Mouse (Mus musculus): ENCODE measurements around the gene Hist1h2af. TPM values are rescaled to one million over a fixed set of nuclear protein-coding genes. Genes with fewer than 3 reads are reported as not detected.
"Not testable (repeated sequence)": the region's sequence is repeated elsewhere in the genome, so short reads cannot be mapped to it uniquely, and the experiment has no call there.

Gene Hist1h2af
- polyA plus RNA-seq, 1 experiment: 1,420 TPM

DNA sequence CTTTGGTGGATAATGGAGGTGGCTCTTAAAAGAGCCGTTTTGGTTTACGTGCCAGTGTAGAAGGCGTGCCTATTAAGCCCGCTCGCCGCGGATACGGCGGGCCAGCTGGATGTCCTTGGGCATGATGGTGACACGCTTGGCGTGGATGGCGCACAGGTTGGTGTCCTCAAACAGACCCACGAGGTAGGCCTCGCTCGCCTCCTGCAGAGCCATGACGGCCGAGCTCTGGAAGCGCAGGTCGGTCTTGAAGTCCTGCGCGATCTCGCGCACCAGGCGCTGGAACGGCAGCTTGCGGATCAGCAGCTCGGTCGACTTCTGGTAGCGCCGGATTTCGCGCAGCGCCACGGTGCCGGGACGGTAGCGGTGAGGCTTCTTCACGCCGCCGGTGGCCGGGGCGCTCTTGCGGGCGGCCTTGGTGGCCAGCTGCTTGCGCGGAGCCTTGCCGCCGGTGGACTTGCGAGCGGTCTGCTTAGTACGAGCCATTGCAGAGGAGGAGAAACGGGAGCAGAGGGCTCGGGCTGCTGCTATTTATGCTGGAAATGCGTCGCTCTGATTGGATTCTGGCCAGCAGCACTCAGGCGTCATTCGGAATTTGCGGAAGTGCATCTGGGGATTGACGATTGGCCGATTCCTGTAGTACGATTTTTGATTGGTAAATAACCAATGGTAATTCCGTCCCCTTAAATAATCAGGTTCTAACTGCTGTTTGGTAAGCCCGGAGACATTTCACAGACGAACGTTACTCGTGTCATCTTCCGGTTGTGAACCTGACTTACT, 28.4 kb downstream of the Hist1h2af start, which contains the start of gene Hist1h3e:
Gene Hist1h3e (minus strand): TSS at position 487 of the 777 bp plus-strand sequence.
- peak within 1 kb of the TSS; percentile 93 for H3K27ac ChIP-seq (ENCODE audit: insufficient read depth, low read depth, low read length)
- not testable (repeated sequence) for H3K4me1 ChIP-seq (ENCODE audit: control insufficient read depth, insufficient read depth, insufficient read length, low read length)

DNA sequence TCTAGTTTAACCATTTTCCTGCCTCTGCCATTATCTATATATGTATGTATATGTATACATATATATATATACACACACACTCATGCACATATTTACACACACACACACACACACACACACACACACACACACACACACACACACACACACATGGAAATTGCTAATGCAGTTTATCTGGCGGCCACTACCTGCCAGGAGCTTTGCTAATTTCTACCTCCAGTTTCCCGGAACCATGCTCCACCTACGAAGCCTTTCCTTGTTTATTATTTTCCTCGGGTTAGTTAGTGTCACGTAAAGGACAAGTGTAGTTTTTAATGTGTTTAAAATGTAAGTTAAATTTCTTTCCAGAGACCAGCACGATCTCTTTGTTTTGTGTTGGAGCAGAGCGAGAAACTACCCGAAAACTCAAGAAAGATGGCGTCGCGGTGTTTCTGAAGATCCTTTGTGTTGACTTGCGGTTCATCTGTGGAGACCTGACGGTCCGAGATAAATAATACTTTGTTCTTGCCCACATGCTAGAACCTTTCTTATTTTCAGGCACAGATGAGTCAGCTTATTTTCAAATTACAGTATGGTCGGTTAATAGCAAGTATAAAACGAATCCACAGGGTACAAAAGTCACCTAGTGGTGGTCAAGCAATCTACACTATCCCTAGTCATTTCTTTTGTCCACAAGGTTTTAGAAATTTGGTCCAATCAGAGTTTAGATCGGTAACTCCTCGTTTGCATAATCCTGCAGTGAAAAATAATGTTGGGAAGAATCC, 29.2 kb downstream of the Hist1h2af start:
- under 1% methylated on average over 18 of the region's 18 CpGs for WGBS
- Histone ChIP-seq H3K27ac (ENCODE audit: insufficient read depth, low read depth, low read length) (peak overlapping the region; percentile 93), H3K27me3 (ENCODE audit: control insufficient read depth, insufficient read depth, low read length) (no peaks in the 10 kb centered on the region), H3K4me1 (ENCODE audit: control insufficient read depth, insufficient read depth, insufficient read length, low read length) (peaks cover 2% of the 10 kb centered on the region; the same call in 1 of the 2 replicates), H3K4me3 (ENCODE audit: low read depth, low read length) (peak overlapping the region; percentile 39), H3K36me3 (ENCODE audit: control insufficient read depth, insufficient read depth, low read length) (no peaks in the 10 kb centered on the region)
- no peak for TF ChIP-seq POLR2A (IDR thresholded peaks at IDR 0.05; ENCODE audit: low read depth, low read length)
- no peak for TF ChIP-seq CTCF (IDR thresholded peaks at IDR 0.05; ENCODE audit: extremely low read depth, insufficient read length, insufficient replicate concordance, low read depth, low read length)

More for the DNA sequence above, 28.4 kb downstream of the Hist1h2af start, which contains the start of gene Hist1h3e:
- peak within 1 kb of the TSS; percentile 93 for H3K4me3 ChIP-seq (ENCODE audit: low read depth, low read length)
- H3K27me3 ChIP-seq (ENCODE audit: control insufficient read depth, insufficient read depth, low read length); H3K36me3 ChIP-seq (ENCODE audit: control insufficient read depth, insufficient read depth, low read length): not testable (repeated sequence)
- peak; percentile 97 for TF ChIP-seq POLR2A (IDR thresholded peaks at IDR 0.05; ENCODE audit: low read depth, low read length)
- under 1% methylated on average over 65 of the region's 67 CpGs for WGBS

DNA sequence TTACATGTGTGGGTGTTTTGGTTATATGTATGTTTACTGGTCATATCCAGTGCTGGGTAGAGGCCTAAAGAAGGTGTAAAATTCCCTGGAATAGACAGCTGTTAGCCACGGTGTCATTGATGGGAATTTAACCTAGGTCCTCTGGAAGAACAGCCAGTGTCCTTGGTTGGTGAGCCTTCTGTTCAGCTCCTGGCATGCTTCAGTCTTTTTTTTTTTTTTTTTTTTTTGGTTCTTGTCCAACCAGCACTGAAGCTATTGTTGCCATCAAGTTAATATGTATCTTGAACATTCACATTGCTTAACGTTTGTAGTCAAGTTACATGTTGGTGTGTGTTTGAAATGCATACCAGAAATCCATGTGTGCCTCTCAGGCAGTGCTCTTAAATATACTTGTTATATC, 30.8 kb downstream of the Hist1h2af start:
- H3K27ac ChIP-seq (ENCODE audit: insufficient read depth, low read depth, low read length): no peak overlapping the region
- no peak overlapping the region for H3K4me3 ChIP-seq (ENCODE audit: low read depth, low read length)
- H3K4me1 ChIP-seq (ENCODE audit: control insufficient read depth, insufficient read depth, insufficient read length, low read length): peaks cover 2% of the 10 kb centered on the region; the same call in 1 of the 2 replicates
- 69% methylated on average over 2 of the region's 2 CpGs for WGBS
- no peaks in the 10 kb centered on the region for H3K36me3 ChIP-seq (ENCODE audit: control insufficient read depth, insufficient read depth, low read length)
- H3K27me3 ChIP-seq (ENCODE audit: control insufficient read depth, insufficient read depth, low read length): no peaks in the 10 kb centered on the region
- no peak for TF ChIP-seq CTCF (IDR thresholded peaks at IDR 0.05; ENCODE audit: extremely low read depth, insufficient read length, insufficient replicate concordance, low read depth, low read length)
- TF ChIP-seq POLR2A (IDR thresholded peaks at IDR 0.05; ENCODE audit: low read depth, low read length): no peak

DNA sequence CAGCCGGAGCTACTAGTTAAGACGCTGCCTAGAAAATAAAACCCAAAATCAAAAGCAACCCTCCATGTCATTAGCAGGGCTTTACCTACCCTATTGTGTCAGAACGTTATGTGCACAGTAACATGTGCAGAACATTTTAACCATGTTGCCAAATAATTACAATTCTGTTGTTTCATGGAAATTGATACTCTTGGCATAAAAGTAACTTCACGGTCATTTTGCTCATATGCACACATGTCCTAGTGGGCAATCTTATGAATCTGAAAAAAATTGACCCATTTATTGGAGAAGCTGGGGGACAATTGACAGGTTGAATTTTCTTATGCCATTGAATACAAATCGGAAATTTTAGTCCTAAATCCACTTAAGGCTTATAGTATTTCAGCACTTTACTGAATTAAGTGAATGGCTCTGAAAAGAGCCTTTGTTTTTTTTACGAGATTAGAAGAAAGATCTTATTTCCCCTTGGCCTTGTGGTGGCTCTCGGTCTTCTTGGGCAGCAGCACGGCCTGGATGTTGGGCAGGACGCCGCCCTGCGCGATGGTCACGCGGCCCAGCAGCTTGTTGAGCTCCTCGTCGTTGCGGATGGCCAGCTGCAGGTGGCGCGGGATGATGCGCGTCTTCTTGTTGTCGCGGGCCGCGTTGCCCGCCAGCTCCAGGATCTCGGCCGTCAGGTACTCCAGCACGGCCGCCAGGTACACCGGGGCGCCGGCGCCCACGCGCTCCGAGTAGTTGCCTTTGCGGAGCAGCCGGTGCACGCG, 36.7 kb downstream of the Hist1h2af start:
- Histone ChIP-seq H3K4me3 (ENCODE audit: low read depth, low read length) (peak overlapping the region; percentile 69), H3K27ac (ENCODE audit: insufficient read depth, low read depth, low read length) (peak overlapping the region; percentile 85)
- under 1% methylated on average over 28 of the region's 41 CpGs for WGBS
- H3K27me3 ChIP-seq (ENCODE audit: control insufficient read depth, insufficient read depth, low read length); H3K36me3 ChIP-seq (ENCODE audit: control insufficient read depth, insufficient read depth, low read length); H3K4me1 ChIP-seq (ENCODE audit: control insufficient read depth, insufficient read depth, insufficient read length, low read length): not testable (repeated sequence)

DNA sequence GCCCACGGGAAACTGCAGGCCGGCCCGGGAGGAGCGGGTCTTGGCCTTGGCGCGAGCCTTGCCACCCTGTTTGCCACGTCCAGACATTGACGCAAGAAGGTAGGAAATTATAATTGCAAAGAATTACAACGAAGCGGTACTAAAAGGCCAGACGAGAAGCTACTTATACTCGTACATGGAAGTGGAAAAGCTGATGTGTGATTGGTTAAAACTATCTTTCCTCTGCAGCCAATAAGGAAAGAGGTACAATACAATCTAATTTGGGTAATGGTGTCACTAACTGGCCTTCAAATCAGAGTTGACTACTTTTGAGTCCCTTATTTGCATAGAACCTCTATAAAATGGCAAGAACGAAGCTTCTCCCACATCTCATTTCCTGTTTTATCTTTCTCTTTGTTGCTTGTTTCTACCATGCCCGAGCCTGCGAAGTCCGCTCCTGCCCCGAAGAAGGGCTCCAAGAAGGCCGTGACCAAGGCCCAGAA, 37.4 kb downstream of the Hist1h2af start, which contains the start of the genes Hist1h2ae and Hist1h2bg:
Gene Hist1h2ae (minus strand): TSS at position 199 of the 482 bp plus-strand sequence.
Gene Hist1h2bg (plus strand): TSS at position 375 of the 482 bp plus-strand sequence.
- 0% methylated on average over 18 of the region's 18 CpGs for WGBS
- Histone ChIP-seq H3K27me3 (ENCODE audit: control insufficient read depth, insufficient read depth, low read length) (no peaks in the 10 kb centered on the region), H3K4me3 (ENCODE audit: low read depth, low read length) (peak within 1 kb of the TSS; percentile 69), H3K27ac (ENCODE audit: insufficient read depth, low read depth, low read length) (peak within 1 kb of the TSS; percentile 90), H3K36me3 (ENCODE audit: control insufficient read depth, insufficient read depth, low read length) (no peaks in the 10 kb centered on the region), H3K4me1 (ENCODE audit: control insufficient read depth, insufficient read depth, insufficient read length, low read length) (no peaks in the 10 kb centered on the region)
- TF ChIP-seq CTCF (IDR thresholded peaks at IDR 0.05; ENCODE audit: extremely low read depth, insufficient read length, insufficient replicate concordance, low read depth, low read length): no peak
- no peak; the same call in 1 of the 2 replicates for TF ChIP-seq POLR2A (IDR thresholded peaks at IDR 0.05; ENCODE audit: low read depth, low read length)

DNA sequence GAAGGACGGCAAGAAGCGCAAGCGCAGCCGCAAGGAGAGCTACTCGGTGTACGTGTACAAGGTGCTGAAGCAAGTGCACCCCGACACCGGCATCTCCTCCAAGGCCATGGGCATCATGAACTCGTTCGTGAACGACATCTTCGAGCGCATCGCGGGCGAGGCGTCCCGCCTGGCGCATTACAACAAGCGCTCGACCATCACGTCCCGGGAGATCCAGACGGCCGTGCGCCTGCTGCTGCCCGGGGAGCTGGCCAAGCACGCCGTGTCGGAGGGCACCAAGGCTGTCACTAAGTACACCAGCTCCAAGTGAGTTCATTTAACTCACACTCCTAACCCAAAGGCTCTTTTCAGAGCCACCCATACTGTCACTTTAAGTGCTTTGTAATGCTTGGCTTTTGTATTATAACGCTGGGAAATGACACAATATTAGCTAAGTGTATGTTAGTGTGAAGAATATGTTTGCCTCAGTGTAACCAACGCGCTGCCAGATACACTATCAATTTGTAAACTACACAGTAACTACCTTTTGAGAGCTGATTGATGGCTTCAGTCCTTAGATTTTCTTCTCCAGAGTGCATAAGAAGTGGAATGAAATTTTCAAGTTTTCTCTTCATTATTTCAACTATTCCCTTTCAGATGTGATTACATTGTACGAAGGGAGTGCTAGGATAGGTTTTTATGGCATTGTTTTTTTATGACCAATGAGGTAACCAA, 38.0 kb downstream of the Hist1h2af start:
- H3K4me3 ChIP-seq (ENCODE audit: low read depth, low read length): peak overlapping the region; percentile 64
- not testable (repeated sequence) for H3K27me3 ChIP-seq (ENCODE audit: control insufficient read depth, insufficient read depth, low read length); H3K4me1 ChIP-seq (ENCODE audit: control insufficient read depth, insufficient read depth, insufficient read length, low read length); H3K36me3 ChIP-seq (ENCODE audit: control insufficient read depth, insufficient read depth, low read length)
- under 1% methylated on average over 19 of the region's 34 CpGs for WGBS
- peak overlapping the region; percentile 90 for H3K27ac ChIP-seq (ENCODE audit: insufficient read depth, low read depth, low read length)
